Mouse (Mus musculus) spleen, adult 18-20 months (tissue): ENCODE data around the gene Mknk2.
A peak's percentile ranks its signal among the peaks of the same experiment; 100 is the strongest.
"Not testable (repeated sequence)": the region's sequence is repeated elsewhere in the genome, so short reads cannot be mapped to it uniquely, and the experiment has no call there.

ENCODE experiments used
- DNase-seq, 2 experiments: peaks; one replicate each; pipeline ENCODE4 v3.0.0; 2022; ENCODE audit warnings: mixed read lengths in 2 of 2

The Mknk2 gene

DNA sequence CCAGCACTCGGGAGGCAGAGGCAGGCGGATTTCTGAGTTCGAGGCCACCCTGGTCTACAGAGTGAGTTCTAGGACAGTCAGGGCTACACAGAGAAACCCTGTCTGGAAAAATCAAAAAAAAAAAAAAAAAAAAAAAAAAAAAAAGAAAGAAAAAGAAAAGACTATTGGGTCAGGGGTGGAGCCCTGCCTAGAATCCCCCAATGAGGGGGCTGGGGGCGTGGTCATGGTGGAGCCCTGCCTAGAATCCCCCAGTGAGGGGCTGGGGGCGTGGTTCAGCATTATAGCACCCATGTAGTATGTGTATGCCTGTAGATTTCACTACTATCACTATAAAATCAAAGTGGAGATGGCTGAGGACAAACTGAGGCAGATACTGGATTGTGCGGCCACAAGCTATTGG, 28.0 kb downstream of the Mknk2 start:
- not testable (repeated sequence) for DNase-seq

DNA sequence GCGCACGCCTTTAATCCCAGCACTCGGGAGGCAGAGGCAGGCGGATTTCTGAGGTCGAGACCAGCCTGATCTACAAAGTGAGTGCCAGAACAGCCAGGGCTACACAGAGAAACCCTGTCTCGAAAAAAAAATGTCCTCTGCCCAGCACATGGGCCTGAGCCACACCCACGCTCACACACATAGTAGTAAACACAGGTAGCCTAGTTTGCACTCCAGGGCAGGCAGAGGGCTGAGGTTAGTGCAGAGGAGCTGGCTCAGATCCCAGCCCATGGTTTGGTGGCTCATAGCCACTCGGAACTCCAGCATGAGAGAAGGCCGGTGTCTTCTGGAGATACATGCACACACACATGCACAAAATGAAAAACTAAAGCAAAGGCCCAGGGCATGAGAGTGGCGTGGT, 31.0 kb downstream of the Mknk2 start:
- no peak for DNase-seq

DNA sequence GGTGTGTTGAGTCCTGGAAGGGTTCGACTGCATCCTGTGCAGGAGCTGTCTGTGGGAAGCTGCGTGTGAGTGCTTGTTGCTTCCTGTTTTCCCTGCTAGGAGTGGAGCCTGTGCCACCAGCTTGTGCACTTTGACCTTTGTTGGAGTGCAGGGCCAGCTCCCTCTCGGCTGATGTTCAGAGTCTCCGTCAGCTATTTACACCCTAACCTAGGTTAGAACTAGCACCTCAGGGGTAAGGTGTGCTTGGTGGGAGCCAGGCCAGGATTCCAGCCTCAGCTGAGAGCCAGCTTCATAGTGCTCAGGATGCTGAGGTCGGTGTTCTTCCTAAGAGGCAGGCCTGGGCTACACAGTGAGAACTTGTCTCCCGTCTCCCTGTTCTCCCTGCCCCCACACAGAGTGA, 42.6 kb downstream of the Mknk2 start:
- no peak for DNase-seq

DNA sequence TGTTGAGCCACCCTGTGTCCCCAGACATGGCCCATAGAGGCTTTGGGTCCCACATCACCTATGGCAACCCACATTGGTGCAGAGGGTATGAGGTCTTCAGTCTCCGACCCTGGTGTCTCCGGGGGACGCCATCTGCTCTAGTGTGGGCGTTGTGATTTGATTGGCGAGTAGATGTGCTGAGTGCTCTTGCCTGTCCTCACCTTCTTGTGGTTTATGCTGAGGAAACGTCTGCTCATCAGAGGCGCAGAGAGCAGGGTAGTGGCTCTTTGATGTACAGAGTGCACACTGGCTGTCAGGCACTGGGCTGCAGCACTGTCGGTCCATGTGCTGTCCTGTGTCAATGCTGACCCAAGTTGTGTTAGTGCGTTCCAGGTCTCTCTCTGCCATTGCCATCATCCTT, 49.0 kb downstream of the Mknk2 start:
- no peak for DNase-seq

DNA sequence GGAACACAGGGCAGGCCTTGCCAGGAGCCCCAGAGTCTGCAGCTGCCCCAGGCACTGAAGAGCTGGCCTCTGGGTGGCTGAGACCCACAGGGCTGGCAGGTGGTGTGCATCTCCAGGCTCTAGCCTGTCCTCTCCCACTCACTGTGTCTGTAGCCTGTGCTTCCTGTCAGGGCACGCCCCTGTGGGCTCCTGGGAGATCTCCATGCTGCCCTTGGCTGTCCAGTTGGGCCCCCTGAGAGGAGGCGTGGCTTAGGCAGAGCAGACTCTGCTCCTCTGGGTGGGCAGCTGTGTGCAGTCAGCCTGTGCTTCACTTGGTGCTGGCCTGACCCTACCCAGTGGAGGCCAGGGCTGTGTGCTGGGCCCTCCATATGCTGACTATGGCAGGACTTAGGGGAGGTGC, 50.2 kb downstream of the Mknk2 start:
- DNase-seq = no peak

DNA sequence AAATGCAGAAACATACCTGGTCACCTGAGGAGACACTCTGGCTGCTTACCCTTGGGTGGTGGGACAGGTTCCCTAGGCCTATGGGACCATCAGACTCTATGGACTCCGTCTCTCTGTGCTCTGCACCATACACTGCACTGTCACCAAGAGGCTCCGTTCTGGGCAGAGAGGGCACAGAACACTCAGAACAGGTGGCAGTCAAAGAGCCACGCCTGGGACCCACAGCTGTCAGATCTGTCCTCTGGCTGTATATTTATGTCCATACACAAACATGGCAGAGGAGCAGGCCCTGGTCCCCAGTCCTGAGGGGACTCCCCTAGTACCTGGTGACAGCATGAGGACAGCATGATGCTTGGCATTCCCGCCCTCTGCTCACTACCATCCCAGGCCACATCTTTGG, 52.1 kb downstream of the Mknk2 start:
- DNase-seq = no peak

DNA sequence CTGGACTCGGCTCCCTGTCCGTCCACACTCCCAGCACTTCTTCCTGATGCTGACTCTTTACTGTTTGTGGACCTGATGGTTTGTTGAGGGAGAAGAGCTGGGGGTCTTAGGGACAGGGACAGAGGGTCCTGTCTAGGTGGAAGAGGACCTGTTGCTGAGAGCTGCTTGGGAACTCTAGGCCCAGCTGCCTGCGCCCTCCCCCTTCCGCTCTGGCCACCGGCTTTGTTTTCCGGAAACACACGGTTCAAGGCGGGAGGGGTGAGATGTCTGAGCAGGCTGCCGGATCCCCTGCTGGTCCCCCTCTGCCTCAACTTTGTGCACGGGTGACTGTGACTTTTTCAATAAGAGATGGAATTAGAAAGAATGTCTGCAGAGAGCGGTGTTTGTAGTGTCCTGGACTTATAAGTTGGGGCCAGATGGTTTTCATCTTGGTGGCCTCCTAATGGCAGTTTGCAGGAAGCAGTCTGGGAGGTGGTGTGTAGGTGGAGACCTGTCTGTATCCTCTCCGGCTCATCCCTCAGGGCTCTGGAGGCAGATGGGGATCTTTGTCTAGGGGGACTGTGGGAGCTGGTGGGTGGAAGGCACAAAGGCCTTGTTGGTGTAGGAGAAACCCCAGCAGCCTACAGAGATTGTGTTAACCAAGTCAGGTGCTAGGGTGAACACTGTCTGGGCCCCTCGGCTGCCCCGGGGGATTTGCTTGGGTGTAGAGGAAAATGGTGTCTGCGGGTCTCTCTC, 54.3 kb downstream of the Mknk2 start:
- DNase-seq = peak; percentile 74 to 75

DNA sequence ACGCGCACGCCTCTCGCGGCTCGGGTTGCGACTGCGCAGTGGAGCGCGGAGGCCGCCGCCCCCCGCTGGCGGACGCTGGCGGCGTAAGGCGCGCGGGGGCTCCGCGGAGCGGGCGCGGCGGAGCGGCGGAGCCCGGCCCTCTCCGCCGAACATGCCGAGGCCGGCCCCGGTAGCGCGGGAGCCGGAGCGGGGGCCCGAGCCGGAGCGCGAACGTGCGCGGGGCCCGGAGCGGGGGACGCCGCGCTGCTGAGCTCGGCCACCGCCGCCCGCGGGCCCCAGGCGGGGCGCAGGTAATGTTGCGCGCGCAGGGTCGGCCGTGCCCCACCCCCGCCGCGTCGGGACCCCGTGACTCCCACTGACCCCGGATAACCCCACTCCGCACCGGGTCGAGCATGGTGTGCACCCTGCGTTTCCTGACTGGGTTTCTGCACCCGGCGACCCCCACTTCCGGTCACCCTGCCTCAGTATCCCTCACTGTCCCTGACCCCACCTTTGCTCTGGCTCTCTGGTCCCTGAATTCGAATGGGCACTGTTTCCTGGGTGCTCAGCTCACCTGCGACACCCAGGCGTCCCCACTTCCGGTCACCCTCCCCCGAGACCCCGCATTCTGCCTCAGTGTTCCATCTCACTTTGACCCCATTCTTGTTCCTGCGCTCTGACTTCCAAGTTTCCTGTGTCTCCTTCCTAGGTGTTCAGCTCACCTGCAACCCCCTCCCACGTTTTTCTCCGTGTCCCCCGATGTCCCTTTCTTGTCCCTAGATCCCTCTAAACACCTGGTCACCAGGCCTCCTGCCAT, 55.1 kb downstream of the Mknk2 start, which contains the start of gene Csnk1g2:
Csnk1g2 (plus strand) TSS at position 178 of the 796 bp plus-strand sequence.
- peak in 1 of 2 experiments; percentile 64 for DNase-seq

DNA sequence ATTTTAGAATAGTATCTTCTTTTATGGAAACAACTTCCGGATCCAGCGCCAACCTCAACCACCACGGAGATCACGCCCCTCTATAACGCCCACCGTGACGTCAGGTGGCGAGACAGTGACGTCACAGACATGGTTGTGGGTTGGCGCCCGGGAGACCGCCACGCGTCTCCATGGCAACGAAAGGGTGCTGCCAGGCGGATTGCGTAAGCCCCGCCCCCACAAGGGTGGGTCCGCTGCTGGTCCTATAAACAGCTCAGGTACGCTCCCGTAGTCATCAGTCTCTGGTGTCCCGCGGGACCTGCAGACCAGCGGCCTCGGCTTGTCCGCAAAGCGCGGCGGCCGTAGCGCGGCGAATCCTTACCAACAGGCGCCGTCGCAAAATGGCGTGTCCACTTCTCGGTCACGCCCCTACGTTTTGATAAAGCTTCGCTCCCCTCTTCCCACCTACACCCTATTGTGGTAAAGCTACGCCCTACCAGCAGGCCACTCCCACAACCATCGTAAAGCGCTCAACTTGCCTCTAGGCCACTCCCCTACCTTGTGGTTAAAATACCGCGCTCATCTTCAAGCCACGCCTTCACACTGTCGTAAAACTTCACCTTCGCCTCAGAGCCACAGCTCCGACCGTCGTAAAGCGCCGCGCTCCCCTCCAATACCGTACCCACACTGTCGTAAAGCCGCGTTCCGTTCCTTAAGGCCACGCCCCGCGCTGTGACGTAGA, 55.8 kb downstream of the Mknk2 start:
- peak; percentile 98 to 99 for DNase-seq

DNA sequence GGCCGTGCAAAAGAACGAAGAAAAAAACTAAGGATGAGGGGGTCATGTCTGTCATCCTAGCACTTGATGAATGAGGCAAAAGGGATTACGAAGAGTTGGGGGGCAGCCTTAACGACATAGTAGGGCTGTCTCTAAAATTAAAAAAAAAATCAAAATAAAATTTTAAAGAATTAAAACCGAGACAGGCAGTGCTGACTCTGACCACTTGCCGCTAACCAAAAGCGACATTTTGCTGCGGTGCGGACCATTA, 56.3 kb downstream of the Mknk2 start:
- DNase-seq = no peak

DNA sequence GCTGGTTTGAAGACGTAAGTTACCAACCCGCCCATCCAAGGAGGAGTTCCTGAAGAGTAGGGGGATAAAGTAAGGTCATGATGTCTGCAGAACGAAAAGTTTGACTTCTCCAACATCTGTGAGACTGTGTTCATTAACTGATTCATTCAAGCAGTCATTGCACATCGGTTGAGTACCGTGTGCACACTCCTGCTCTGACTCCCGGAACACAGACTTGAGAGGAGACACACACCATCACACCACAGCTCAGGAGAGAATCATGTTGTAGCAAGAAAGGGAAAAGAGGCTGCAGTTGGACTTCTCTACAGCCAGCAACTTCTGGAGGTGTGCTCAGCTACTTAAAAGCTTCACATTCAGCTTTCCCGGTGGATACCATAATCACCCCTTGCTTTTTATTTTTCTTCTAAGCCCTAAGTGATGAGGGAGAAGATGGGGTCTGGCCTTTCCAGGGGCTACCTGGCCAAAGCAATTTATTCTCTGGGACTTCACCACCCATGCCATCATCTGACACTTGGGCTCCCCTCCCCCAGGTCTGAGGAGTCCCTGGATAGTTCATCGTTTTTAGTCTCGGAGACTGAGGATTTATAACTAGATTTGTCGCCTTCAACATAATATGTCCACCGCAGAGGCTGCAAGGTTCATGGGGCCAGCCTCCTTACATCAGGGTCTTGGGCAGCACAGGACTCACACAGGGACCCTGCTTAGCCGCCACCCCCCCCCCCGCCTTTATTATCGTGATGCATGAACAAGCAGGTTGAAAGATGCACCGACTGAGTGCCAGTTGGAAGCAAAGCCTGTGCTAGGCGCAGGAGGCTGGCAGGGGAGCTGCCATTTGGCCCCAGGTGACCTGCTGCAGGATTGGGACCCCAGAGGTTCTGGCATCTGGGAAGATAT, 56.9 kb downstream of the Mknk2 start:
- no peak for DNase-seq

DNA sequence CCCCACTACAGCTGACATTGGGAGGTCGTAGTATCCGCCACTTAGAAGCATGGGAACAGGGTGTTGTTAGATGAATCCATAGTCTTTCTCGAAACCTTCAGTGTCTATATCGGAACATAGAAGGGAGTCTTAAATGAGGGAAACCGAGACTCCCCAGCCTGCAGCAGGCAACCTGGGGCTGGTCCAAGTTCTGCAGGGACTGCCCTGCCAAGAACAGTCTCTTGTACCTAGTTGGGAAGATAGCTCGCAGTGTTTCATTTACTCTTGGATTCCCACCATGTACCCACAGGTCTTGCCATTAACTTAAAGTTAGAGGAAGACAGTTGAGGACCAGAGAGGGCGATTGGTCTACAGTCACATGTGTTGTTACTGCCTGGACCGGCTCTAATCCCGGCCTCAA, 57.5 kb downstream of the Mknk2 start:
- DNase-seq = no peak

DNA sequence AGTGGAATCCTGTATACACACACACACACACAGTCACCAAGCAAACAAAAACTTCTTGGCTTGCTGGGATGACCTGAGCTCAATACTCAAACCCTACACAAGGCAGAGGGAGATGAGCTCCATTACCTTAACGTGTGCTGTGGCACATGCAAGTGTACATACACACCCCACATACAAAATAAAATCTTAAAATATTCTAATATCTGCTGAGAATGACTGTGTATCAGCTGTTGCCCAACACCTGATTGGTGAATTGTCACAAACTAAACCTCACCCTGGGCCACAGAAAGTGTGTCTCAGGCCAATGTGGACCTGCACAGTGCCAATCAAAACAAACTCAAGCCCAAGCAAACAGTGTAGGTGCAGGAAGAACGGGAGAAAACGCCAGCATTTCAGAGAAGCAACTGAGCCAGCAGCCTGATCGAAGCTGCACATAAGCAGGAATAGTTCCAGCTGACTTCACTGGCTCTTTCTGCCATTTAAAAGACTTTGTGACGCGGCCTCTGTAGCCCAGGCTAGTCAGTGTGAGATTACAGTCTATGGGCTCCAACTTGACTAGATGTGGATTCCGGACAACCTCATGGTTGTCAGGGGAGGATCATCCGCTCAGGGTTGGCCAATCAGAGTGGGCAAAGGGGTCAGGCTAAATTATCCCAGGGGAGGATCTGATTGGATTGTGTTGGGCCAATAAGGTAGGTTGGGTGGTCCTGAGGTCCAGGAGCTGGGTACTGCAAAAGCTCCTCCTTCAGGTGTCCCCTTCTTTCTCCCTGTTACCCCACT, 58.3 kb downstream of the Mknk2 start:
- no peak for DNase-seq

DNA sequence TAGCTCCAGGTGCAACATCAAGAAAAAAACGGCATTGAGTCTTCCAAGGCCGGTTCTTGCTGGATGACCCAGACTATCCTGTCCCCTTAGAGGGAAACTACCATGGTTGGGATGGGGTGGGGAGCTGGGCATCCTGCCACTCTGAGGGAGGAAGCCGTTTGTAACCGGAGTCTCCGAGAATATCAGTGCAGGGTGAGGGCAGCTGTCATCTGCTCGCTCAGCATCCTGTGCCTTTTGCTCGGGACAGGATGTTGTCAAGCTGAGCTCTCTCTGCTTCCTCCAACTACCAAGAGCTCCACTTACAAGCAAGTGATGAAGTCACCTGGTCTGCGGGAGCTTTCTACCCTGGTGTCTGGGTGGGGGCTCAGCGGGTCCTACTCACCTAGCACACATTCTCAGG, 59.7 kb downstream of the Mknk2 start:
- DNase-seq = peak; percentile 46 to 48
